Mouse (Mus musculus) kidney, postnatal 0 days (tissue): ENCODE measurements at regions not wholly inside any gene's neighbourhood (a gene's known extent, or its start where the extent isn't known, plus 50 kb on each side); places are given as distances from the start of the nearest gene placed in this dataset.
A peak's percentile ranks its signal among the peaks of the same experiment; 100 is the strongest.

ENCODE experiments used
- ATAC-seq: fragments of 200-750 bp; cut with Nextera tagmentation; replicated peaks from 2 replicates; pipeline ENCODE4 v1.8.0; 2017; ENCODE audit warnings: low read depth, moderate number of reproducible peaks, moderate TSS enrichment, moderate library complexity; ENCODE audit not compliant: low FRiP score
- DNase-seq: peaks from one replicate; pipeline ENCODE4 v3.0.0-alpha.2; 2016; ENCODE audit warnings: low spot score
- H3K27ac ChIP-seq: fragments of 300-500 bp; sonication (generic); 2 replicates; pipeline ENCODE4 v1.5.1; 2014; ENCODE audit warnings: mild to moderate bottlenecking
- H3K27me3 ChIP-seq: fragments of 300-500 bp; sonication (generic); 2 replicates; pipeline ENCODE4 v1.6.1; 2014; ENCODE audit warnings: low read length, mixed read lengths; ENCODE audit not compliant: insufficient read depth
- H3K36me3 ChIP-seq: fragments of 300-500 bp; sonication (generic); 2 replicates; pipeline ENCODE4 v1.6.1; 2014; ENCODE audit warnings: low read length, mixed read lengths; ENCODE audit not compliant: insufficient read depth
- H3K4me1 ChIP-seq: fragments of 300-500 bp; sonication (generic); replicated peaks from 2 replicates; pipeline ENCODE4 v1.6.1; 2014; ENCODE audit warnings: antibody characterized with exemption, low read length, mixed read lengths; ENCODE audit not compliant: insufficient read depth
- H3K4me2 ChIP-seq: fragments of 300-500 bp; sonication (generic); 2 replicates; pipeline ENCODE4 v1.6.1; 2014; ENCODE audit warnings: mild to moderate bottlenecking, low read length, moderate library complexity, mixed read lengths
- H3K4me3 ChIP-seq: fragments of 300-500 bp; sonication (generic); replicated peaks from 2 replicates; pipeline ENCODE4 v1.5.1; 2014; ENCODE audit warnings: low read depth, low read length
- H3K9ac ChIP-seq: fragments of 300-500 bp; sonication (generic); 2 replicates; pipeline ENCODE4 v1.6.1; 2014; ENCODE audit warnings: low read depth, low read length
- H3K9me3 ChIP-seq: fragments of 300-500 bp; sonication (generic); replicated peaks from 2 replicates; pipeline ENCODE4 v1.6.1; 2016; ENCODE audit warnings: low read length, inconsistent platforms, mixed read lengths
- CTCF ChIP-seq: IDR thresholded peaks from 2 replicates; pipeline ENCODE4 v1.5.1; 2016; ENCODE audit warnings: antibody characterized with exemption, low read depth, mild to moderate bottlenecking, moderate library complexity
- WGBS: fragments of 180-500 bp; shearing (Covaris S2); extraction: QIAGEN DNeasy Blood & Tissue Kit; methylation state at CpG from one replicate; pipeline ENCODE4 v1.1.7; 2014; 5-methylcytosine and 5-hydroxymethylcytosine counted together

- Histone ChIP-seq H3K9me3 (no peaks in the 10 kb centered on the region), H3K9ac (no peak overlapping the region), H3K27ac (no peak overlapping the region), H3K4me1 (no peaks in the 10 kb centered on the region), H3K4me2 (no peak overlapping the region), H3K4me3 (no peak overlapping the region), H3K27me3 (no peaks in the 10 kb centered on the region), H3K36me3 (no peaks in the 10 kb centered on the region)
- WGBS, result 88% methylated on average over 10 of the region's 10 CpGs
- no peak for ATAC-seq
- TF ChIP-seq CTCF, result no peak
- no peak for DNase-seq
Observed at GRCm38 (mm10) chr2:61489762-61490161, 88.6 kb upstream of the Tank start.

DNA sequence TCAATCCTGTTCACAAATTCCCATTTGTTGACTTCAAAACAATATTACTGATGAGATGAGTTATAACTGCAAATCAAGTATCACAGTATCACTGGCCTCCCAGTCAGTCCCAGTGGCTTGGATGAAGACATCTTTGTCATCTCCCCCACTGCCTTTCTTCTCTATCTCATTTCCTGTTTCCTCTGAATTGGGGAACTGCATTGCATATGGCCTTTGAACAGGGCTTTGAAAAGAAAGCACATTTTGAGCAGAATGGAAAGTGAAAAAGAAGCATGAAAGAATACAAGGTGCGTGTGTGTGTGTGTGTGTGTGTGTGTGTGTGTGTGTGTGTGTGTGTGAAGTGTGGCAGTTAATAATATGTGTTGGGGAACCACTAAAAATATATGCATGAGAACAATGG is 94.6 kb upstream of the Tank start:
- Histone ChIP-seq H3K9ac (no peak overlapping the region), H3K36me3 (no peaks in the 10 kb centered on the region), H3K27ac (no peak overlapping the region), H3K9me3 (no peaks in the 10 kb centered on the region), H3K27me3 (no peaks in the 10 kb centered on the region), H3K4me1 (no peaks in the 10 kb centered on the region), H3K4me2 (no peak overlapping the region), H3K4me3 (no peak overlapping the region)
- WGBS, result 83% methylated on average over 1 of the region's 1 CpGs
- DNase-seq (no peak), ATAC-seq (no peak)
- no peak for TF ChIP-seq CTCF

DNA sequence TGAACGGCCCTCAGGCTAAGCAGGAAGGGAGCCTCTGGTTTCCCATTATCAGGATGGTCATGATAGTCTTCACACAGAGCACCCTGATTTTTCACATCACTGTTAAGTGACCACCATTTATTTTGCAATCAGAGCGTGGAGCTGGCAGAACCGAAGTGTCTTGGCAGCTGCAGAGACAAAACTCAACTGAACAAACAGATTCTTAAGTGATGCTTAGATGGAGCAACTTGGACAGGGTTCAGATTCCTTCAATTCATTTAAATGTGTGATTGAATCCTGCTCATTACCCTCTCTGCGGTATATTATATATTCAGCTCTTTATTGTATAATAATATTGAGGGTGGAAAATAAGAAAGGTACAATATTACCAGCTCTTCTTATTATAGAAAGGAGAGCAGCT is 101.7 kb upstream of the Tank start:
- ATAC-seq (no peak), DNase-seq (no peak)
- no peaks in the 10 kb centered on the region for H3K27me3 ChIP-seq
- H3K27ac ChIP-seq, result no peak overlapping the region
- TF ChIP-seq CTCF, result no peak
- H3K36me3 ChIP-seq, result no peaks in the 10 kb centered on the region
- H3K9ac ChIP-seq, result no peak overlapping the region
- H3K4me3 ChIP-seq, result no peak overlapping the region
- H3K4me2 ChIP-seq, result no peak overlapping the region
- WGBS, result 86% methylated on average over 4 of the region's 4 CpGs
- no peaks in the 10 kb centered on the region for H3K4me1 ChIP-seq
- no peaks in the 10 kb centered on the region for H3K9me3 ChIP-seq

- Histone ChIP-seq H3K9me3 (no peaks in the 10 kb centered on the region), H3K9ac (no peak overlapping the region), H3K4me1 (no peaks in the 10 kb centered on the region), H3K4me2 (no peak overlapping the region), H3K27me3 (no peaks in the 10 kb centered on the region), H3K27ac (no peak overlapping the region), H3K4me3 (no peak overlapping the region), H3K36me3 (no peaks in the 10 kb centered on the region)
- no peak for TF ChIP-seq CTCF
- DNase-seq (no peak), ATAC-seq (no peak)
- WGBS, result 63% methylated on average over 10 of the region's 10 CpGs
Observed at GRCm38 (mm10) chr2:61474626-61475025, 103.8 kb upstream of the Tank start.

DNA sequence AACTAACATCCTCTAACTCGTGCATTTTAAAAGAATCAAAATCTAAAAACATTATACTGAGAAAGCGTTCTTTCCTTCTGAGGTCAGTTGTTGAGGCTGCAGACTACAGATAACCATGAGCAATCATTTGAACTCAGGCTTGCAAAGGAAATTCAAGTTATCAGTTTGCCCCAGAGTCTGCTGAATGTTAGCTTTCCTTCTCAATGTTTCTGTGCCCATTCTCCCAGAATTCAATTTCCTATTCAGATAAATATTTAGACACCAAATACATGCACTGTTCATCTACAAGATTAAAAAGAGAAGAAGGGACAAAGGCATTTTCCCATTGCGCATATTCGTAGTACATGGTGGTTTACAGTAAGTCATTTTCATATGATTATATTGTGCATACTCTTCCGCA is 107.9 kb upstream of the Tank start:
- WGBS, result 93% methylated on average over 5 of the region's 5 CpGs
- Histone ChIP-seq H3K27ac (no peak overlapping the region), H3K27me3 (no peaks in the 10 kb centered on the region), H3K4me3 (no peak overlapping the region), H3K4me1 (no peaks in the 10 kb centered on the region), H3K9ac (no peak overlapping the region), H3K4me2 (no peak overlapping the region), H3K36me3 (no peaks in the 10 kb centered on the region), H3K9me3 (no peaks in the 10 kb centered on the region)
- TF ChIP-seq CTCF, result no peak
- no peak for ATAC-seq
- no peak for DNase-seq

DNA sequence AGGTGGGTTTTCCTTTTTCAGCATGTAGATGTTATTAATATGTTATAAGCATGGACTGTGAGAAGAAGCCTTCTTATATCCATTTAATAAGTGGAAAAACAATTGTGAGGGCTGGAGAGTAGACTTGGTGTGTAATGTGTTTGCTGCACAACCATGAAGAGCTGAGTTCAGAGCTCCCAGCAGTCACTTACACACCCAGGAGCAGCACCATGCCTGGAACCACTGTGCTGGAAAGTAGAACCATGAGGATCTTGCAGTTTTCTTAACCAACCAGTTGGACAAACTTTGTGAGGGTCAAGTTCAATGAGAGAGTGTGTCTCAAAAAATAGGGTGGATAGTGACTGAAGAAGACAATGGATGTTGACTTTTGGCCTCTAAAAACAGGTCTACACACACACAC is 108.3 kb upstream of the Tank start:
- Histone ChIP-seq H3K9me3 (no peaks in the 10 kb centered on the region), H3K36me3 (no peaks in the 10 kb centered on the region), H3K4me2 (no peak overlapping the region), H3K27me3 (no peaks in the 10 kb centered on the region), H3K9ac (no peak overlapping the region), H3K27ac (no peak overlapping the region), H3K4me1 (no peaks in the 10 kb centered on the region), H3K4me3 (no peak overlapping the region)
- no peak for DNase-seq
- no peak for ATAC-seq
- TF ChIP-seq CTCF, result no peak

DNA sequence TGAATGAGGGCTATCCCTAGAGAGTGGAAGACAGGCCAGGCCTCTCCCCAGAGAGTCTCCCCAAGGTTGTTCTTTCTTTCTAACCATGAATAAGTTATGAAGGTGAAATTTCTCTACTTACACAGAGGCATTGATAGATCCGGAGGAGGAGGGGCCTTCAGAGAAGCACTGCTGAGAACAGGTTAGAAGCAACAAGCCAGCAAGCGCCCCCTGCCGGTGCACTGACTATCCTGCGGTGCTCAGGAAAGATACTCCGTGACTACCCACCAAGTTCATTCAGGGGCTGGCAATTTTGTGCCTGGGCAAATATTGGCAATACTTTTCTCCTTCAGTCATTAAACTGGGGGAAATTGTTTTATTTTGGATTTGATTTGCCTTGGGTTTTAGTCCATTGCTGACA is 122.5 kb upstream of the Tank start:
- DNase-seq, result peak; percentile 62
- no peaks in the 10 kb centered on the region for H3K27me3 ChIP-seq
- H3K4me1 ChIP-seq, result 0 out of 2 replicates have a peak, but pooled peaks cover 3% of the 10 kb centered on the region
- no peaks in the 10 kb centered on the region for H3K9me3 ChIP-seq
- no peak for ATAC-seq
- no peak overlapping the region for H3K27ac ChIP-seq
- H3K36me3 ChIP-seq, result no peaks in the 10 kb centered on the region
- WGBS, result 32% methylated on average over 5 of the region's 5 CpGs
- no peak overlapping the region for H3K4me2 ChIP-seq
- no peak overlapping the region for H3K4me3 ChIP-seq
- peak; percentile 72 for TF ChIP-seq CTCF
- no peak overlapping the region for H3K9ac ChIP-seq
